Mouse (Mus musculus) cerebellum, adult 2 months (tissue): ENCODE measurements around the gene Aqp11. TPM values are rescaled to one million over a fixed set of nuclear protein-coding genes. Genes with fewer than 3 reads are reported as not detected.

ENCODE experiments used
- DNase-seq, 2 experiments: peaks; one replicate each; pipeline ENCODE4 v3.0.0; 2021
- H3K27ac ChIP-seq: fragments of 200-500 bp; 2 replicates; pipeline ENCODE4 v1.5.1; 2012; ENCODE audit warnings: low read length, control low read depth, inconsistent platforms; ENCODE audit not compliant: insufficient read depth
- H3K27me3 ChIP-seq: fragments of 200-500 bp; 2 replicates; pipeline ENCODE4 v1.6.1; 2012; ENCODE audit warnings: inconsistent platforms, mild to moderate bottlenecking, low read length, moderate library complexity; ENCODE audit not compliant: control insufficient read depth, insufficient read depth
- H3K4me1 ChIP-seq: fragments of 200-500 bp; 2 replicates; pipeline ENCODE4 v1.6.1; 2011; ENCODE audit warnings: low read length; ENCODE audit not compliant: control insufficient read depth, insufficient read depth
- H3K4me3 ChIP-seq: fragments of 200-500 bp; replicated peaks from 2 replicates; pipeline ENCODE3; 2011; ENCODE audit warnings: mild to moderate bottlenecking, low read depth, low read length, control low read depth; ENCODE audit not compliant: insufficient read depth
- CTCF ChIP-seq: fragments of 200-500 bp; IDR thresholded peaks from 2 replicates; pipeline ENCODE4 v1.5.1; 2011; ENCODE audit warnings: low read depth, mild to moderate bottlenecking, control low read depth, low read length, moderate library complexity, borderline replicate concordance; ENCODE audit not compliant: insufficient read depth
- POLR2A ChIP-seq: fragments of 200-500 bp; IDR thresholded peaks from 2 replicates; pipeline ENCODE4 v1.6.1; 2011; ENCODE audit warnings: low read length, control low read depth, borderline replicate concordance; ENCODE audit not compliant: insufficient read depth
- WGBS: fragments of 180-500 bp; shearing (Covaris S2); methylation state at CpG from one replicate; pipeline ENCODE4 v1.1.7; 2018; 5-methylcytosine and 5-hydroxymethylcytosine counted together
- polyA plus RNA-seq: library from polyadenylated mRNA; depleted of rRNA; stranded (reverse); fragments of >200 nt; gene quantifications from 2 replicates; pipeline ENCODE4 v1.2.3, GENCODE M21; 2012

Aqp11 gene
- polyA plus RNA-seq, 1 experiment, result 13.9 TPM

DNA sequence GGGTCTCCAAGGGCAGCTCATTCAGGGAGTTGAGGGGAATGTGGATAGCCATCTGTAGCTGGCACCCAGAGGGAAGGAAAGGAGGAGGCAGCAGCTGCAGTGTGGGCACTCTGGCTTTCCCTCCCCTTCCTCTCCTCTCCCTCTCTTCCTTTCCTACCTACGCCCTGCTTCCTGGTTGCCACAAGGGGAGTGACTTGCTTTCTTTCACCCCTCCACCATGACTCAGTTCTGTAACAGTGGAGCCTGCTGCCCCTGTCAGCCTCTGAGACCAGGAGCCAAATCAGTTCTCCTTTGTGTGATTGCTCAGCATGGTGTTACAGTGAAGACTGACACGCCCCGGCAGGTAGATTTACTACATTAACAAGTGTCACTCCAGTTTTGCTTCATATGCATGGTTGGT lies 28.9 kb downstream of the Aqp11 start:
- DNase-seq, result no peak
- WGBS, result 48% methylated on average over 3 of the region's 3 CpGs
- Histone ChIP-seq H3K4me1 (peaks cover 2% of the 10 kb centered on the region; the same call in 1 of the 2 replicates), H3K27me3 (no peaks in the 10 kb centered on the region), H3K27ac (no peak overlapping the region), H3K4me3 (no peak overlapping the region)
- TF ChIP-seq CTCF, result no peak
- no peak for TF ChIP-seq POLR2A

DNA sequence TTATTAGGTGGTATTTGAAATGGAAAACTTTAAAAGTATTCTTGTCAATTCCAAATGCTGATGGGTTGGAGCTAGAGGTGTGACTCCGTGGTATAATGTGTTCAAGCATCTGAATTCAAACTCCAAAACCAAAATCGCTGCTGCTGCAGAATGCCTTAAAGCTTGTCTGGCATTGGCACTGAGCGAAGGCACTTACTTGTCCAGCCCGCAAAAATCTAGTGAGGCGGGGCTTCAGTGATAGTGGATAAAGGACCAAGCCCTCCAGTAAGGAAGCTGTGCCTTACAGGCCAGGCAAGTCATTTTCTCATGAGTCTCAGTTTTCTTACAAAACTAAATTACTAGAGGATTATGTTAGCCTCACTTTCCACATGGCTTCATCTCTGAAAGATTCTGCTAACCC lies 30.3 kb downstream of the Aqp11 start:
- TF ChIP-seq POLR2A (no peak), CTCF (no peak)
- DNase-seq, result no peak
- Histone ChIP-seq H3K27ac (no peak overlapping the region), H3K27me3 (no peaks in the 10 kb centered on the region), H3K4me1 (peaks cover 2% of the 10 kb centered on the region; the same call in 1 of the 2 replicates), H3K4me3 (no peak overlapping the region)
- 82% methylated on average over 5 of the region's 5 CpGs for WGBS

DNA sequence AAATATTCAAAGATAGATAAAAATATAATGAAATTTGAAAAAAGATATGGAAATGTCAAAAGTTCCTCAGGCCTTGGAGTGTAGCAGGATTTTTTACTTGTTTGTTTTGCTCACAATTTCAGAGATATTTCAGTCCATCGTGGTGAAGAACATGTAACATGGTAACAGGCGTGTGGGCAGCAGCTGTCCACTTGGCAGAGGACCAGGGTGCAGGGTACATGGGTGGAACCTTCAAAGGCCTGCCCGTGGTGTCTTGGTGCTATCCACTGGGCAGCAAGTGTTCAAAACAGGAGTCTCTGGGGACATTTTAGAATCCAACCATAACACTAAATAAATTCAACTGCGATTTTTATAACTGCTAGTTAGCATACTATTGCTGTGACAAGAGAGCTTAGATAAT lies 31.0 kb downstream of the Aqp11 start:
- H3K27me3 ChIP-seq, result no peaks in the 10 kb centered on the region
- 18% methylated on average over 4 of the region's 4 CpGs for WGBS
- no peak overlapping the region for H3K4me3 ChIP-seq
- peaks cover 2% of the 10 kb centered on the region; the same call in 1 of the 2 replicates for H3K4me1 ChIP-seq
- TF ChIP-seq CTCF, result no peak
- no peak for TF ChIP-seq POLR2A
- DNase-seq, result peak; percentile 33 to 57
- no peak overlapping the region for H3K27ac ChIP-seq

DNA sequence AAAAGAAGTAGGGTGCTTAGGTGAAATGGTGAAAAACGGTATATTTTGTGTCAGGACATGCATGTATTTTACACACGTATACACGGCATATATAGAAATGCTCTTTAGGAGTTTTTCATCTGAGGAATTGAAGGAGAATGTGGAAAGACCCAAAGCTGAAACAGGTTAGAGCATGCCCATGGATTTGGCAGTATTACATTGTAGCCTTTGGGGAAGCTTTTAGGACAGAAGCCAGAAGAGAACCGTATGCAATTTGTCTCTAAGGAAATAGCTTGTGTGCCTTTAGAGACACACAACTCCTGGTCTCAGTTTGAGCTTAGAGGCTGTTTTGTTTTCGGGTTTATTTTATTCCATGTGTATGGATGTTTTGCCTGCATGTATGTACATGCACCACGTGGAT lies 37.0 kb downstream of the Aqp11 start:
- Histone ChIP-seq H3K27me3 (no peaks in the 10 kb centered on the region), H3K27ac (no peak overlapping the region), H3K4me1 (peaks cover under 1% of the 10 kb centered on the region; the same call in 1 of the 2 replicates), H3K4me3 (no peak overlapping the region)
- WGBS, result 70% methylated on average over 6 of the region's 6 CpGs
- DNase-seq, result no peak
- TF ChIP-seq POLR2A, result no peak
- no peak for TF ChIP-seq CTCF

DNA sequence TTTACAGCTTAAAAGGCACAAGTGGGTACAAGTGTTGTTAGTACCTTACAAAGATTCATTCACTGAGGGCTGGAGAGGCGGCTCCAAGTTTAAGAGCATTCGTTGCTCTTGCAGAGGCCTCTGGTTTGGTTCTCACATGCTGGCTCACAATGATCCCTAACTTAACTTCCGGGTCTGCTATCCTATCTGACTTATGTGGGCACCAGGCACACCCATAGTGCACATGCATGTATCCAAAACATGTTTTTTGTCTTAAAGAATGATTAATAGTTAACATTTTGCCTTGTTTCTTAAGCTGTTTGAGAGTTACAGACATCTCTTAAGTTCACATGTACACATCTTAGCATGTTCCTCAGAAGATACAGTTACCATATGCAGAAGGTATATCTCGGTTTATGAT lies 37.9 kb downstream of the Aqp11 start:
- no peak for DNase-seq
- Histone ChIP-seq H3K4me3 (no peak overlapping the region), H3K27me3 (no peaks in the 10 kb centered on the region), H3K4me1 (peaks cover 3% of the 10 kb centered on the region; the same call in 1 of the 2 replicates), H3K27ac (no peak overlapping the region)
- WGBS, result 96% methylated on average over 4 of the region's 4 CpGs
- TF ChIP-seq CTCF, result no peak
- TF ChIP-seq POLR2A, result no peak

DNA sequence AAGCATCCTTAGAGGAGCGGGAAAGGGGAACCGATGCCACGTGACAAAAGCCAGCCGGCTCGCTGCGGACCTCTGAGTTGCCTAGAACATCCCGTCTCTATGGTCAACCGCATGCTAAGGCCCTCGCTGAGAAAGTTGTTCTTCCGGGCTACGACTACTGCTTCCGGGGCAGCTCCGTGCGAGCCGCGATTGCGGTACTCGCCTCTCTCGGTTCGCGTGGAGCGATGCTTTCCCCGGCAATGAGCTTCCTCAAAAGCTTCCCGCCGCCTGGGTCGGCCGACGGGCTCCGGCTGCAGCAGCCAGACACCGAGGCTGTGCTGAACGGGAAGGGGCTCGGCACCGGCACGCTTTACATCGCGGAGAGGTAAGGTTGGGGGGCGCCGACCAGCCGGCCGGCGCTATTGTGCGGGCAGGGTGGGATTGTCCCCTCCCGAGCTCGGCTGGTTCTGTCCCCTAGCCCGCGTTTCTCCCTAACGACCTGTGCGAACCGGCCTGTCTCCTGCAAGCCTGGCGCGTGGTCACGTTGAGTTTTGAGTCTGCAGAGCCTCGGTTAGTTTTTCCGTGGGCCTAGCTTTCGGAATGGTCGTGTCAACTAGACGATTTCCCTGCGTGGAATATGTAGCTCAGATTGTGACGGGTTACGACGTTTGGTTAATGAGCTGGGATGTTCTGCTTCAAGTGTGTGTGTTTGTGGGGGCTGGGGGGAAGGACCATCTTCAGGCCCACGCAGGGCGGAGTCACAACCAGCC lies 41.4 kb downstream of the Aqp11 start, which contains the start of gene Clns1a:
TSS of gene Clns1a (plus strand) at position 129 of the 749 bp plus-strand sequence.
- peak; percentile 84; the same call in 1 of the 2 replicates for TF ChIP-seq POLR2A
- TF ChIP-seq CTCF, result no peak
- WGBS, result under 1% methylated on average over 63 of the region's 63 CpGs
- DNase-seq, result peak; percentile 92 to 93
- peak within 1 kb of the TSS; percentile 5; the same call in 1 of the 2 replicates for H3K27ac ChIP-seq
- peaks cover 3% of the 10 kb centered on the region; the same call in 1 of the 2 replicates for H3K4me1 ChIP-seq
- peak within 1 kb of the TSS; percentile 71 for H3K4me3 ChIP-seq
- no peaks in the 10 kb centered on the region for H3K27me3 ChIP-seq

DNA sequence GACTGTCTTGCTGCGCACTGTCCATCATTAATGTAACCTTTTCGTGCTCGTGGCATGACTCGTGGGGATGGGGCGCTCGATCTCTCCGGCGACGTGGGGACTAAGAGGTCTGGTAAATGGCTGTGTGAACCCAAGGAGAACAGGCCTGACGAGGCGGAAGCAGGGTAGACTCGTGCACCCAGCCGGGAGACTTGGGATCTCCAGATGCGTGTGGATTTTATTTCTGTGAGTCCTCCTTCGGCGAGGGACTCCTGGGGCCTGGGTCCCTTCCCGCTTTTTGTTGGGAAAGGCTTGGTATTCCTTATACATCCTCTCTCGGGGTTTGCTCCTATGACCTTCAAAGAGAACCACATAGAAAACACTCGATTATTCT lies 42.0 kb downstream of the Aqp11 start:
- DNase-seq, result no peak
- Histone ChIP-seq H3K4me3 (peak overlapping the region; percentile 71), H3K27ac (peak overlapping the region; percentile 5; the same call in 1 of the 2 replicates), H3K27me3 (no peaks in the 10 kb centered on the region), H3K4me1 (peaks cover 3% of the 10 kb centered on the region; the same call in 1 of the 2 replicates)
- 28% methylated on average over 19 of the region's 19 CpGs for WGBS
- no peak for TF ChIP-seq CTCF
- no peak for TF ChIP-seq POLR2A

DNA sequence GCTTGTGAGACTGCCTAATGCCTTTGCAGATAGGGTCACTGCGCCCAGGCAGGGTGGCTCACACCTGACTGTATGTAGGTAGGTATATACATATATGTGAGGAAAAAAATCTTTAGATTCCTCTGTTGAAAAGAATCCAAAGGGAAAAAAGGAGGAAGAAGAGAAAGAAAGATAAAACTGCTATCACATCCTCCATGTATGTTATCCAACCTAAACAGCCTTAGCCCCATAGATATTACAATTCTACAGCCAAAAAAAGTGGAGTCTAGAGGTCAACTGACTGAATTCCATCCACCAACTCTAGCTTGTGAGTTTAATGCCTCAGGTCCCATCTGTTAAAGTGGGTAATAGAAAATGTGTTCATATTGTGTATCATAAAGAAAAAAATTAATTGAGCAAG lies 42.6 kb downstream of the Aqp11 start:
- peaks cover 3% of the 10 kb centered on the region; the same call in 1 of the 2 replicates for H3K4me1 ChIP-seq
- H3K27ac ChIP-seq, result no peak overlapping the region
- no peak for DNase-seq
- WGBS, result 100% methylated on average over 1 of the region's 1 CpGs
- no peaks in the 10 kb centered on the region for H3K27me3 ChIP-seq
- no peak overlapping the region for H3K4me3 ChIP-seq
- no peak for TF ChIP-seq POLR2A
- no peak for TF ChIP-seq CTCF
